8 mouse cellular contexts compared by ENCODE assay signal in genomic region chr12:54316980-54317471, GRCm38 (mm10).
DNase-seq lines count a peak whose midpoint lies in the region; ATAC-seq and TF ChIP-seq lines count a peak whose summit lies in the region.

No protein-coding gene starts in this region.

- WGBS in forebrain, embryonic 10.5 days, result under 1% methylated on average over 16 of the region's 16 CpGs
- WGBS in forebrain, postnatal 0 days, result 8% methylated on average over 16 of the region's 16 CpGs
- 8% methylated on average over 16 of the region's 16 CpGs for WGBS in liver, embryonic 16.5 days (ENCODE audit: insufficient replicate concordance)
- WGBS in stomach, postnatal 0 days, result 6% methylated on average over 16 of the region's 16 CpGs

- intact Hi-C loops in heart, postnatal 10 days (cut with DNase I), result loop anchor here (5.0 kb wide), 1 partner anchor 115 kb away; the partner anchor contains the start of gene Egln3
- intact Hi-C loops in left cerebral cortex, postnatal 14 days (cut with DNase I), result no loop called here

- no peak overlapping the region for H3K4me2 ChIP-seq in forebrain, postnatal 0 days (ENCODE audit: low read depth)
- H3K4me2 ChIP-seq in liver, embryonic 16.5 days (ENCODE audit: low read depth, low read length), result no peak overlapping the region; the same call in 1 of the 2 replicates
- peak overlapping the region; percentile 50 for H3K4me2 ChIP-seq in stomach, postnatal 0 days (replicated peaks; ENCODE audit: low read depth)

- no peak; the same call in 1 of the 2 replicates for ATAC-seq in forebrain, postnatal 0 days
- ATAC-seq in liver, embryonic 16.5 days (ENCODE audit: low read depth), result peak; percentile 80
- peak; percentile 91 for ATAC-seq in stomach, postnatal 0 days (ENCODE audit: low FRiP score, low TSS enrichment)

- DNase-seq in forebrain, embryonic 10.5 days (ENCODE audit: extremely low spot score, low spot score), result peak; percentile 42
- no peak for DNase-seq in forebrain, postnatal 0 days
- DNase-seq in adrenal gland, postnatal 25 days, result peak; percentile 9
- peak; percentile 15 to 35 for DNase-seq in heart, postnatal 10 days
- peak; percentile 91 for DNase-seq in stomach, postnatal 0 days (ENCODE audit: low spot score)
- DNase-seq in left cerebral cortex, postnatal 14 days (ENCODE audit: low spot score in 2 of 2), result no peak
- DNase-seq in Muller cell, postnatal 12 days (ENCODE audit: inconsistent ontology term), result no peak

- peak overlapping the region; percentile 66 for H3K27ac ChIP-seq in forebrain, embryonic 10.5 days
- no peak overlapping the region for H3K27ac ChIP-seq in forebrain, postnatal 0 days (ENCODE audit: low read depth, low read length)
- no peak overlapping the region for H3K27ac ChIP-seq in liver, embryonic 16.5 days (ENCODE audit: low read length)
- H3K27ac ChIP-seq in stomach, postnatal 0 days (replicated peaks), result peak overlapping the region; percentile 77

- peaks cover 49% of the 10 kb centered on the region for H3K27me3 ChIP-seq in forebrain, embryonic 10.5 days (ENCODE audit: poor library complexity, severe bottlenecking)
- H3K27me3 ChIP-seq in forebrain, postnatal 0 days (ENCODE audit: insufficient read depth, low read length), result no peaks in the 10 kb centered on the region
- no peaks in the 10 kb centered on the region; the same call in 1 of the 2 replicates for H3K27me3 ChIP-seq in liver, embryonic 16.5 days (ENCODE audit: control insufficient read depth, insufficient read depth, low read depth, low read length)
- no peaks in the 10 kb centered on the region for H3K27me3 ChIP-seq in stomach, postnatal 0 days (ENCODE audit: control insufficient read depth, insufficient read depth, low read length)

- peaks cover 34% of the 10 kb centered on the region for H3K4me1 ChIP-seq in forebrain, embryonic 10.5 days
- H3K4me1 ChIP-seq in forebrain, postnatal 0 days (ENCODE audit: insufficient read depth), result peaks cover 5% of the 10 kb centered on the region; the same call in 1 of the 2 replicates
- H3K4me1 ChIP-seq in liver, embryonic 16.5 days (ENCODE audit: control insufficient read depth, low read depth, low read length), result peaks cover 3% of the 10 kb centered on the region
- H3K4me1 ChIP-seq in stomach, postnatal 0 days (replicated peaks; ENCODE audit: control insufficient read depth, insufficient read depth), result peaks cover 8% of the 10 kb centered on the region

- TF ChIP-seq EP300 in stomach, postnatal 0 days (optimal IDR thresholded peaks at IDR 0.05), result peak; percentile 29

- H3K9ac ChIP-seq in forebrain, postnatal 0 days, result no peak overlapping the region
- no peak overlapping the region for H3K9ac ChIP-seq in liver, embryonic 16.5 days (ENCODE audit: low read depth, low read length)
- 0 out of 2 replicates have a peak overlapping the region, but pooled peaks have one; percentile 18 for H3K9ac ChIP-seq in stomach, postnatal 0 days (ENCODE audit: low read length)

- peaks cover 5% of the 10 kb centered on the region; the same call in 1 of the 2 replicates for H3K9me3 ChIP-seq in forebrain, embryonic 10.5 days
- no peaks in the 10 kb centered on the region for H3K9me3 ChIP-seq in forebrain, postnatal 0 days (ENCODE audit: low read length)
- H3K9me3 ChIP-seq in liver, embryonic 16.5 days (replicated peaks; ENCODE audit: control insufficient read depth, low read length), result no peaks in the 10 kb centered on the region
- no peaks in the 10 kb centered on the region for H3K9me3 ChIP-seq in stomach, postnatal 0 days (ENCODE audit: control insufficient read depth, low read length)

- no peaks in the 10 kb centered on the region for H3K36me3 ChIP-seq in forebrain, embryonic 10.5 days (replicated peaks)
- H3K36me3 ChIP-seq in forebrain, postnatal 0 days (ENCODE audit: insufficient read depth), result no peaks in the 10 kb centered on the region
- no peaks in the 10 kb centered on the region for H3K36me3 ChIP-seq in liver, embryonic 16.5 days (ENCODE audit: control insufficient read depth, insufficient read depth)
- no peaks in the 10 kb centered on the region for H3K36me3 ChIP-seq in stomach, postnatal 0 days (ENCODE audit: control insufficient read depth, insufficient read depth, low read length)

- H3K4me3 ChIP-seq in forebrain, embryonic 10.5 days, result peak overlapping the region; percentile 38
- H3K4me3 ChIP-seq in forebrain, postnatal 0 days (ENCODE audit: low read depth, low read length), result no peak overlapping the region
- H3K4me3 ChIP-seq in liver, embryonic 16.5 days (ENCODE audit: low read depth, low read length), result no peak overlapping the region
- H3K4me3 ChIP-seq in stomach, postnatal 0 days (ENCODE audit: low read depth, low read length), result 0 out of 2 replicates have a peak overlapping the region, but pooled peaks have one; percentile 8

- no peak for TF ChIP-seq CTCF in forebrain, postnatal 0 days (IDR thresholded peaks at IDR 0.05; ENCODE audit: low read depth)
- no peak for TF ChIP-seq CTCF in stomach, postnatal 0 days (IDR thresholded peaks at IDR 0.05; ENCODE audit: low read depth)

Comparison
In these comparisons a context has a peak if more than half of its experiments do, and no peak if none do; other contexts are left out.
1. DNase-seq: peak in forebrain, embryonic 10.5 days (single experiment), adrenal gland, postnatal 25 days (single experiment), heart, postnatal 10 days (2 of 2) and stomach, postnatal 0 days (single experiment); none in forebrain, postnatal 0 days (single experiment), left cerebral cortex, postnatal 14 days (0 of 2) and Muller cell, postnatal 12 days (single experiment).
2. H3K27ac ChIP-seq: peak in forebrain, embryonic 10.5 days (single experiment) and stomach, postnatal 0 days (single experiment); none in forebrain, postnatal 0 days (single experiment) and liver, embryonic 16.5 days (single experiment).
3. H3K4me3 ChIP-seq: peak in forebrain, embryonic 10.5 days (single experiment) and stomach, postnatal 0 days (single experiment); none in forebrain, postnatal 0 days (single experiment) and liver, embryonic 16.5 days (single experiment).